Mouse (Mus musculus) ES-E14 (cell line): ENCODE measurements at regions not wholly inside any gene's neighbourhood (a gene's known extent, or its start where the extent isn't known, plus 50 kb on each side); places are given as distances from the start of the nearest gene placed in this dataset.

Experiments
- CHD2 ChIP-seq: IDR thresholded peaks from 2 replicates; pipeline ENCODE4 v1.6.1; 2014; ENCODE audit warnings: mild to moderate bottlenecking, low read depth, low read length, inconsistent platforms
- HCFC1 ChIP-seq: IDR thresholded peaks from 2 replicates; pipeline ENCODE4 v1.6.1; 2012; ENCODE audit warnings: low read length, inconsistent platforms, borderline replicate concordance; ENCODE audit not compliant: insufficient read depth
- ZC3H11A ChIP-seq: IDR thresholded peaks from 2 replicates; pipeline ENCODE4 v1.6.1; 2012; ENCODE audit warnings: low read depth, mild to moderate bottlenecking, inconsistent platforms, low read length, borderline replicate concordance
- ZNF384 ChIP-seq: IDR thresholded peaks from 2 replicates; pipeline ENCODE4 v1.6.1; 2012; ENCODE audit warnings: low read depth, low read length, inconsistent platforms

- TF ChIP-seq ZC3H11A (no peak), CHD2 (no peak), HCFC1 (no peak), ZNF384 (no peak)
Measured at GRCm38 (mm10) chr1:168681685-168682491, 249.8 kb upstream of the Pbx1 start.
